Mouse (Mus musculus) C2C12 (cell line): ENCODE measurements at regions not wholly inside any gene's neighbourhood (a gene's known extent, or its start where the extent isn't known, plus 50 kb on each side); places are given as distances from the start of the nearest gene placed in this dataset.

Source experiments
- CEBPB ChIP-seq: IDR thresholded peaks from one replicate; pipeline ENCODE4 v1.6.1; 2011; ENCODE audit warnings: low read depth, mild to moderate bottlenecking, control low read depth, moderate library complexity
- CTCF ChIP-seq: IDR thresholded peaks from one replicate; pipeline ENCODE4 v1.5.1; 2011; ENCODE audit not compliant: control insufficient read depth, insufficient read depth, insufficient read length
- FOSL1 ChIP-seq: IDR thresholded peaks from one replicate; pipeline ENCODE4 v1.8.0; 2011; ENCODE audit warnings: mild to moderate bottlenecking, low read length; ENCODE audit not compliant: poor library complexity, insufficient read depth, severe bottlenecking
- MAX ChIP-seq: IDR thresholded peaks from one replicate; pipeline ENCODE4 v1.6.1; 2011; ENCODE audit warnings: mild to moderate bottlenecking, control low read depth
- MYOD1 ChIP-seq: IDR thresholded peaks from one replicate; pipeline ENCODE4 v1.6.1; 2011; ENCODE audit warnings: low read depth; ENCODE audit not compliant: control insufficient read depth, insufficient read length
- MYOG ChIP-seq: IDR thresholded peaks from one replicate; pipeline ENCODE4 v1.6.1; 2011; ENCODE audit not compliant: control insufficient read depth, insufficient read length; ENCODE audit errors: extremely low read depth
- USF1 ChIP-seq: IDR thresholded peaks from one replicate; pipeline ENCODE4 v1.6.1; 2011; ENCODE audit warnings: low read depth, mild to moderate bottlenecking, control low read depth, moderate library complexity

DNA sequence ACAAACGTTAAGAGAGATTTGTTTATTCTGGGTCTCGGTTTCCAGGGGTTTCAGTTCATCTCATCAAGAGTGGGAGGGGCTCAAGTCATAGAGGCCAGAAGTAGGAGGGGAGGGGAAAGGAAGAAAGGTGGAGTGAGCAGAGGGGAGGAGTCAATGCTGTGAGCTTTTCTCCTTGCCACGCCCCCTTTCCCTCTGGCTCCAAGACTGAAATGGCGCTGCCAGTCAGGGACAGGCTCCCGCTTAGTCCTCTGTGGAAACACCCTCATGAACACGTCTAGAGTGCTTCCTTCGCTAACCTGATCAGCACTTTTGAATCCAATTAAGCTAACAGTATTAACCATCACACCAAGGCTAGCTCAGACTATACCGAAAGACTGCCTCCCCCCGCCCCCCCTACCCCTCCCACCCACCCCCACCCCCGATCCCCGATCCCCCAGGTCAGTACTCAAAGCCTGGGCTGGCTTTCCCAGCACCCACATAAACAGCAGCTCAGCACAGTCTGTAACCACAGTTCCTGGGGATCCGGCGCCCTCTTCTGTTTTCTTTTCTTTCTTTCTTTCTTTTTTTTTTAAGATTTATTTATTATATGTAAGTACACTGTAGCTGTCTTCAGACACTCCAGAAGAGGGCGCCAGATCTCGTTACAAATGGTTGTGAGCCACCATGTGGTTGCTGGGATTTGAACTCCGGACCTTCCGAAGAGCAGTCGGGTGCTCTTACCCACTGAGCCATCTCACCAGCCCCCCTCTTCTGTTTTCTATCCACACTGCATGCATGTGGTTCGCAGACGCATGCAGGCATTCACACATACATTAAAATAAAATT, 76.5 kb upstream of the Sec14l1 start:
- no peak for TF ChIP-seq CTCF
- TF ChIP-seq CEBPB: no peak
- no peak for TF ChIP-seq USF1
- no peak for TF ChIP-seq MAX
- TF ChIP-seq FOSL1: no peak
- no peak for TF ChIP-seq MYOD1
- no peak for TF ChIP-seq MYOG
